Mouse (Mus musculus) testis, adult 2 months (tissue): ENCODE measurements around the gene Tmem107.

Experiments
- CTCF ChIP-seq: fragments of 200-500 bp; IDR thresholded peaks from 2 replicates; pipeline ENCODE4 v1.5.1; 2012; ENCODE audit warnings: low read depth, mild to moderate bottlenecking, inconsistent platforms, low read length, moderate library complexity; ENCODE audit not compliant: control insufficient read depth, insufficient read depth, insufficient replicate concordance
- POLR2A ChIP-seq: fragments of 200-500 bp; IDR thresholded peaks from 2 replicates; pipeline ENCODE4 v1.6.1; 2012; ENCODE audit warnings: low read depth, mild to moderate bottlenecking, inconsistent platforms, low read length, moderate library complexity; ENCODE audit not compliant: control insufficient read depth

- TF ChIP-seq CTCF = no peak
- TF ChIP-seq POLR2A = no peak
These were observed 25.9 kb downstream of the Tmem107 start for GRCm38 (mm10) chr11:69096360-69096986.
